Mouse (Mus musculus): ENCODE measurements around the gene Proca1. TPM values are rescaled to one million over a fixed set of nuclear protein-coding genes. Genes with fewer than 3 reads are reported as not detected.

Gene Proca1
- total RNA-seq, 1 experiment = 0.80 TPM

GRCm38 (mm10) chr11:78165761-78166109 is 27.5 kb upstream of the Proca1 start:
- in situ Hi-C loops (cut with MboI; ENCODE audit: low sequenced_read_pairs in 2 of 2, unreplicated experiment in 2 of 2) = no loop called here
- TF ChIP-seq ZNF384 (IDR thresholded peaks at IDR 0.05; ENCODE audit: low read depth, low read length) = no peak
- no peak for TF ChIP-seq HCFC1 (IDR thresholded peaks at IDR 0.05; ENCODE audit: borderline replicate concordance, insufficient read depth, low read length)
- TF ChIP-seq CHD2 (IDR thresholded peaks at IDR 0.05; ENCODE audit: low read depth, low read length) = no peak
- no peak for TF ChIP-seq ZC3H11A (IDR thresholded peaks at IDR 0.05; ENCODE audit: borderline replicate concordance, low read depth, low read length)
- TF ChIP-seq MAFK (IDR thresholded peaks at IDR 0.05; ENCODE audit: insufficient read depth, low read depth, low read length) = no peak
- Histone ChIP-seq H3K9ac (ENCODE audit: insufficient read depth, low read depth, low read length, poor library complexity, severe bottlenecking) (peak overlapping the region; percentile 69), H3K36me3 (ENCODE audit: control insufficient read depth, insufficient read depth, low read length, poor library complexity, severe bottlenecking) (peaks cover 23% of the 10 kb centered on the region), H3K4me1 (ENCODE audit: control insufficient read depth in 2 of 2, insufficient read depth in 2 of 2, low read length in 2 of 2, poor library complexity in 1 of 2) (peaks cover 0 to 45% of the 10 kb centered on the region in 2 experiments; a peak in 3 of 4 replicates), H3K27ac (ENCODE audit: insufficient read depth, low read depth, low read length, poor library complexity, severe bottlenecking) (peak overlapping the region; percentile 93), H3K4me3 (ENCODE audit: insufficient read depth in 1 of 2, low read depth in 1 of 2, low read length in 2 of 2, poor library complexity in 1 of 2, severe bottlenecking in 1 of 2) (peak overlapping the region; percentile 60 to 73), H3K9me3 (ENCODE audit: control insufficient read depth, insufficient read depth, low read depth, low read length) (no peaks in the 10 kb centered on the region)
- no peak for DNase-seq (ENCODE audit: low read depth, low spot score)

- H3K27ac ChIP-seq (ENCODE audit: insufficient read depth, low read depth, low read length, poor library complexity, severe bottlenecking) = peak overlapping the region; percentile 93
- TF ChIP-seq ZC3H11A (IDR thresholded peaks at IDR 0.05; ENCODE audit: borderline replicate concordance, low read depth, low read length) (no peak), CHD2 (IDR thresholded peaks at IDR 0.05; ENCODE audit: low read depth, low read length) (no peak), HCFC1 (IDR thresholded peaks at IDR 0.05; ENCODE audit: borderline replicate concordance, insufficient read depth, low read length) (no peak), ZNF384 (IDR thresholded peaks at IDR 0.05; ENCODE audit: low read depth, low read length) (no peak; the same call in 1 of the 2 replicates)
- in situ Hi-C loops (cut with MboI; ENCODE audit: low sequenced_read_pairs in 2 of 2, unreplicated experiment in 2 of 2) = no loop called here
- H3K9me3 ChIP-seq (ENCODE audit: control insufficient read depth, insufficient read depth, low read depth, low read length) = no peaks in the 10 kb centered on the region
- peak overlapping the region; percentile 60 to 73 for H3K4me3 ChIP-seq (ENCODE audit: insufficient read depth in 1 of 2, low read depth in 1 of 2, low read length in 2 of 2, poor library complexity in 1 of 2, severe bottlenecking in 1 of 2)
- peaks cover 0 to 46% of the 10 kb centered on the region in 2 experiments; a peak in 3 of 4 replicates for H3K4me1 ChIP-seq (ENCODE audit: control insufficient read depth in 2 of 2, insufficient read depth in 2 of 2, low read length in 2 of 2, poor library complexity in 1 of 2)
- H3K9ac ChIP-seq (ENCODE audit: insufficient read depth, low read depth, low read length, poor library complexity, severe bottlenecking) = peak overlapping the region; percentile 69
- peaks cover 19% of the 10 kb centered on the region for H3K36me3 ChIP-seq (ENCODE audit: control insufficient read depth, insufficient read depth, low read length, poor library complexity, severe bottlenecking)
- no peak for DNase-seq (ENCODE audit: low read depth, low spot score)
Observed at GRCm38 (mm10) chr11:78166161-78166560, 27.0 kb upstream of the Proca1 start.

- H3K27ac ChIP-seq (ENCODE audit: insufficient read depth, low read depth, low read length, poor library complexity, severe bottlenecking) = peak overlapping the region; percentile 93
- no peak overlapping the region for H3K4me3 ChIP-seq (ENCODE audit: insufficient read depth in 1 of 2, low read depth in 1 of 2, low read length in 2 of 2, poor library complexity in 1 of 2, severe bottlenecking in 1 of 2)
- no peak for DNase-seq (ENCODE audit: low read depth, low spot score)
Observed at GRCm38 (mm10) chr11:78166640-78167039, 26.6 kb upstream of the Proca1 start.

GRCm38 (mm10) chr11:78167257-78167959 is 25.8 kb upstream of the Proca1 start:
- H3K4me3 ChIP-seq (ENCODE audit: insufficient read depth in 1 of 2, low read depth in 1 of 2, low read length in 2 of 2, poor library complexity in 1 of 2, severe bottlenecking in 1 of 2) = no peak overlapping the region

More at GRCm38 (mm10) chr11:78166640-78167039, 26.6 kb upstream of the Proca1 start:
- Histone ChIP-seq H3K36me3 (ENCODE audit: control insufficient read depth, insufficient read depth, low read length, poor library complexity, severe bottlenecking) (peaks cover 15% of the 10 kb centered on the region), H3K4me1 (ENCODE audit: control insufficient read depth in 2 of 2, insufficient read depth in 2 of 2, low read length in 2 of 2, poor library complexity in 1 of 2) (peaks cover 0 to 46% of the 10 kb centered on the region in 2 experiments; a peak in 3 of 4 replicates), H3K9me3 (ENCODE audit: control insufficient read depth, insufficient read depth, low read depth, low read length) (no peaks in the 10 kb centered on the region), H3K9ac (ENCODE audit: insufficient read depth, low read depth, low read length, poor library complexity, severe bottlenecking) (peak overlapping the region; percentile 69; the same call in 1 of the 2 replicates)
- TF ChIP-seq HCFC1 (IDR thresholded peaks at IDR 0.05; ENCODE audit: borderline replicate concordance, insufficient read depth, low read length) (no peak), ZC3H11A (IDR thresholded peaks at IDR 0.05; ENCODE audit: borderline replicate concordance, low read depth, low read length) (no peak), CHD2 (IDR thresholded peaks at IDR 0.05; ENCODE audit: low read depth, low read length) (no peak), MAFK (IDR thresholded peaks at IDR 0.05; ENCODE audit: insufficient read depth, low read depth, low read length) (no peak), ZNF384 (IDR thresholded peaks at IDR 0.05; ENCODE audit: low read depth, low read length) (no peak)
- in situ Hi-C loops (cut with MboI; ENCODE audit: low sequenced_read_pairs in 2 of 2, unreplicated experiment in 2 of 2) = no loop called here

More at GRCm38 (mm10) chr11:78167257-78167959, 25.8 kb upstream of the Proca1 start:
- Histone ChIP-seq H3K27ac (ENCODE audit: insufficient read depth, low read depth, low read length, poor library complexity, severe bottlenecking) (0 out of 2 replicates have a peak overlapping the region, but pooled peaks have one; percentile 93), H3K4me1 (ENCODE audit: control insufficient read depth in 2 of 2, insufficient read depth in 2 of 2, low read length in 2 of 2, poor library complexity in 1 of 2) (peaks cover 0 to 47% of the 10 kb centered on the region in 2 experiments; a peak in 3 of 4 replicates), H3K9me3 (ENCODE audit: control insufficient read depth, insufficient read depth, low read depth, low read length) (no peaks in the 10 kb centered on the region), H3K36me3 (ENCODE audit: control insufficient read depth, insufficient read depth, low read length, poor library complexity, severe bottlenecking) (peaks cover 8% of the 10 kb centered on the region; the same call in 1 of the 2 replicates), H3K9ac (ENCODE audit: insufficient read depth, low read depth, low read length, poor library complexity, severe bottlenecking) (no peak overlapping the region)
- in situ Hi-C loops (cut with MboI; ENCODE audit: low sequenced_read_pairs in 2 of 2, unreplicated experiment in 2 of 2) = no loop called here
- DNase-seq (ENCODE audit: low read depth, low spot score) = no peak
- no peak for TF ChIP-seq HCFC1 (IDR thresholded peaks at IDR 0.05; ENCODE audit: borderline replicate concordance, insufficient read depth, low read length)
- TF ChIP-seq ZNF384 (IDR thresholded peaks at IDR 0.05; ENCODE audit: low read depth, low read length) = no peak
- TF ChIP-seq ZC3H11A (IDR thresholded peaks at IDR 0.05; ENCODE audit: borderline replicate concordance, low read depth, low read length) = no peak
- TF ChIP-seq MAFK (IDR thresholded peaks at IDR 0.05; ENCODE audit: insufficient read depth, low read depth, low read length) = no peak
- TF ChIP-seq CHD2 (IDR thresholded peaks at IDR 0.05; ENCODE audit: low read depth, low read length) = no peak

All from ES-E14 (cell line).